17 mouse cellular contexts compared by ENCODE assay signal in the genomic region with DNA sequence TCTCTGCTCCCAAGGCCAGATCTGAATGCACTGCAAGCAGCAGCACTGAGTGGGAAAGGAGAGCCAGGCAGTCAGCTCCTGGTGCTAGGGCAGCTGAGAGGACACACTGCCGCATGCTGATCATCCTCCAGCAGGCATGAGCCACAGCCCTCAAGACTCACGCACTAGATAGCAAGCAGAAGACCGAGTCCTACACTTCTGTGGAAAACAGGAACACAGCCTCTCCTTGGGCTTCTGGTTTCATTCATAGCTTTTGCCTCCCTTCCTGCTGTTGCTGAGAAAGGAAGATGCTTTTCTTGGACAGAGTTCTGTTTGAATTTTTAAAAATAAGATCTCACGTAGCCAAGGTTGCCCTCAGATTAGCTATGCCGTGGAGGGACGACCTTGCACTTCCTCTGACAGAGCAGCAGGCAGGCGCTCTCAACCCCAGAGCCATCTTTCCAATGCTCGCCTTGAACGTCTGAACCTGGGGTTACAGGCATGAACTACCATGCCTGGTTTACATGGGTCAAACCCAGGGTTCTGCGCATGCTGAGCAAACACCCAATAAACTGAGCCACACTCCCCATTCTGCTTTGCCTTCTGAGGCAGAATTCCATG. TPM values are rescaled to one million over a fixed set of nuclear protein-coding genes. Genes with fewer than 3 reads are reported as not detected.
A peak's percentile ranks its signal among the peaks of the same experiment; 100 is the strongest.
DNase-seq lines count a peak whose midpoint lies in the region; ATAC-seq lines count a peak whose summit lies in the region.
"Had no signal": no experiment of that assay in that cellular context is flagged by ENCODE, and none has a peak within 500 bp of the region (broad histone marks: within the 10 kb centered on the region; RNA-seq: fewer than 3 reads in every experiment).

No protein-coding gene starts in this region.

- H3K27ac ChIP-seq in hindbrain, embryonic 11.5 days (ENCODE audit: low read depth, low read length), result no peak overlapping the region
- H3K27ac ChIP-seq: hindbrain, embryonic 13.5 days; limb, embryonic 12.5 days; lung, embryonic 15.5 days; midbrain, embryonic 13.5 days; neural tube, embryonic 13.5 days had no signal

- H3K4me2 ChIP-seq in hindbrain, embryonic 11.5 days (replicated peaks; ENCODE audit: low read depth, low read length), result no peak overlapping the region
- H3K4me2 ChIP-seq: hindbrain, embryonic 13.5 days; limb, embryonic 12.5 days; lung, embryonic 15.5 days; midbrain, embryonic 13.5 days; neural tube, embryonic 13.5 days had no signal

- no peaks in the 10 kb centered on the region for H3K36me3 ChIP-seq in hindbrain, embryonic 11.5 days (ENCODE audit: control insufficient read depth, insufficient read depth, low read length)
- H3K36me3 ChIP-seq: hindbrain, embryonic 13.5 days; limb, embryonic 12.5 days; lung, embryonic 15.5 days; midbrain, embryonic 13.5 days; neural tube, embryonic 13.5 days had no signal

- H3K4me3 ChIP-seq in hindbrain, embryonic 11.5 days (ENCODE audit: low read depth, low read length), result no peak overlapping the region
- H3K4me3 ChIP-seq: erythroblast, embryonic 14.5 days; hindbrain, embryonic 13.5 days; limb, embryonic 12.5 days; lung, embryonic 15.5 days; midbrain, embryonic 13.5 days; neural tube, embryonic 13.5 days had no signal

- no peak overlapping the region for H3K9ac ChIP-seq in hindbrain, embryonic 11.5 days (ENCODE audit: low read depth, low read length)
- H3K9ac ChIP-seq: hindbrain, embryonic 13.5 days; limb, embryonic 12.5 days; lung, embryonic 15.5 days; midbrain, embryonic 13.5 days; neural tube, embryonic 13.5 days had no signal

- peaks cover 15% of the 10 kb centered on the region for H3K4me1 ChIP-seq in hindbrain, embryonic 11.5 days (replicated peaks; ENCODE audit: control insufficient read depth, insufficient read depth, low read length)

- intact Hi-C loops in heart, postnatal 10 days (cut with DNase I), result no loop called here

- no peaks in the 10 kb centered on the region for H3K9me3 ChIP-seq in hindbrain, embryonic 11.5 days (ENCODE audit: control insufficient read depth, low read length)
- H3K9me3 ChIP-seq: hindbrain, embryonic 13.5 days; limb, embryonic 12.5 days; lung, embryonic 15.5 days; midbrain, embryonic 13.5 days; neural tube, embryonic 13.5 days had no signal

- 78% methylated on average over 10 of the region's 10 CpGs for WGBS in hindbrain, embryonic 11.5 days

- H3K27me3 ChIP-seq in hindbrain, embryonic 11.5 days (ENCODE audit: control insufficient read depth, insufficient read depth, low read length), result no peaks in the 10 kb centered on the region
- H3K27me3 ChIP-seq: CH12.LX; hindbrain, embryonic 13.5 days; limb, embryonic 12.5 days; lung, embryonic 15.5 days; midbrain, embryonic 13.5 days; neural tube, embryonic 13.5 days had no signal

- peak; percentile 93 for DNase-seq in heart, adult 11 months
- DNase-seq in heart, postnatal 10 days, result no peak
- DNase-seq in kidney, postnatal 25 days, result peak; percentile 23 to 57
- no peak for DNase-seq in kidney, adult 11 months
- DNase-seq in thymus, postnatal 4 days, result peak; percentile 23
- no peak for DNase-seq in thymus, postnatal 14 days
- no peak for DNase-seq in hindbrain, embryonic 11.5 days (ENCODE audit: low spot score)
- DNase-seq: embryo, embryonic 11 days; thymus, adult 18-20 months had no signal

- ATAC-seq in hindbrain, embryonic 11.5 days (ENCODE audit: low FRiP score), result no peak
- ATAC-seq: intestine, postnatal 0 days; midbrain, embryonic 13.5 days had no signal

RNA-seq across cellular contexts. Expression of gene Irf2bp2, which starts 51.6 kb away (rescaled TPM):
- 100 to 1,000 TPM; 101 to 154 TPM for total RNA-seq in heart, postnatal 10 days (2021)
- 4.8 and 5.5 TPM in 2 replicates for polyA plus RNA-seq in hindbrain, embryonic 11.5 days (2014; fragmentation: Nextera tagmentation; extraction: Ambion mirVana)

Comparison
In these comparisons a context has a peak if more than half of its experiments do, and no peak if none do; other contexts are left out.
1. DNase-seq: peak in heart, adult 11 months (single experiment), kidney, postnatal 25 days (2 of 2) and thymus, postnatal 4 days (single experiment); none in heart, postnatal 10 days (0 of 2), kidney, adult 11 months (single experiment), thymus, postnatal 14 days (single experiment) and hindbrain, embryonic 11.5 days (single experiment).